Mouse (Mus musculus) ES-Bruce4 (cell line): ENCODE data around the gene Gm32742.

Experiments used
- CTCF ChIP-seq: IDR thresholded peaks from one replicate; pipeline ENCODE4 v1.8.1; 2011; ENCODE audit warnings: low read depth, low read length
- EP300 ChIP-seq: IDR thresholded peaks from 2 replicates; pipeline ENCODE4 v1.6.1; 2011; ENCODE audit warnings: low read depth, low read length; ENCODE audit not compliant: insufficient read depth
- POLR2A ChIP-seq: IDR thresholded peaks from one replicate; pipeline ENCODE4 v1.8.1; 2011; ENCODE audit warnings: low read length; ENCODE audit not compliant: insufficient read depth

DNA sequence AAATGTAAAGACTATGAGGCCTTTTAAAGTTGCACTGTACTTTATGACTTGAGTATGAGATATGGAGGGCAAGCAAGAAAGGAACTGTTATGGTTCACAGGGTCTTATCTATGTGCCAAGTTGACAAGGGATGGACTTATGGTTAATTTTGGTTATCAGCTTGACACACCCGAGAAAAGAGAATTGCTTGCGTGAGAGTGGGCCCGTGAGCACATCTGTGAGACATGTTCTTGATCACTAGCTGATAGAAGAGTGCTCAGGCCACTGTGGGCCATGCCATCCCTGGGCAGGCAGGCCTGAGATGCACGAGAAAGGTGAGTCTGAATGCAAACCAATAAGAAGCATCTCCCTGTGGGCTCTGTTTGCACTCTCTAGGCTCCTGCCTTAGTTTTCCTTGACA lies 27.9 kb downstream of the Gm32742 start:
- no peak for TF ChIP-seq CTCF
- no peak for TF ChIP-seq POLR2A
- no peak for TF ChIP-seq EP300
